9 mouse cellular contexts compared by ENCODE assay signal in genomic region chr2:58156495-58157392, GRCm38 (mm10). TPM values are rescaled to one million over a fixed set of nuclear protein-coding genes. Genes with fewer than 3 reads are reported as not detected.
DNase-seq lines count a peak whose midpoint lies in the region; ATAC-seq and TF ChIP-seq lines count a peak whose summit lies in the region.
"Had no signal": no experiment of that assay in that cellular context is flagged by ENCODE, and none has a peak within 500 bp of the region (broad histone marks: within the 10 kb centered on the region; RNA-seq: fewer than 3 reads in every experiment).

No protein-coding gene starts in this region.

- intact Hi-C loops in heart, postnatal 14 days (cut with DNase I) = no loop called here

- H3K9me3 ChIP-seq in forebrain, postnatal 0 days (ENCODE audit: low read length) = no peaks in the 10 kb centered on the region
- no peaks in the 10 kb centered on the region for H3K9me3 ChIP-seq in forebrain, embryonic 14.5 days (replicated peaks; ENCODE audit: control insufficient read depth, low read length)
- no peaks in the 10 kb centered on the region for H3K9me3 ChIP-seq in lung, postnatal 0 days (ENCODE audit: low read length)

- DNase-seq in forebrain, postnatal 0 days = no peak
- no peak for DNase-seq in forebrain, embryonic 14.5 days (ENCODE audit: low spot score)
- peak; percentile 57 for DNase-seq in lung, postnatal 0 days (ENCODE audit: low spot score)
- DNase-seq in spleen, postnatal 36 days (ENCODE audit: low spot score in 2 of 2) = peak; percentile 85 to 89
- DNase-seq in urinary bladder, adult 18-20 months (ENCODE audit: low spot score in 2 of 2) = no peak
- no peak for DNase-seq in embryo, embryonic 10.5 days (ENCODE audit: low spot score)
- DNase-seq in heart, postnatal 14 days = no peak

- peak; percentile 54; the same call in 1 of the 2 replicates for ATAC-seq in forebrain, postnatal 0 days
- ATAC-seq in forebrain, embryonic 14.5 days = no peak
- peak; percentile 59 for ATAC-seq in common myeloid progenitor, adult 5-6 weeks (replicated peaks; ENCODE audit: low read depth, poor library complexity, severe bottlenecking)
- ATAC-seq in lung, postnatal 0 days = no peak

- H3K9ac ChIP-seq in forebrain, postnatal 0 days = no peak overlapping the region
- H3K9ac ChIP-seq in forebrain, embryonic 14.5 days (ENCODE audit: low read length) = no peak overlapping the region
- H3K9ac ChIP-seq in lung, postnatal 0 days (replicated peaks; ENCODE audit: low read depth) = no peak overlapping the region

- no peak for TF ChIP-seq EP300 in lung, postnatal 0 days (IDR thresholded peaks at IDR 0.05)

- H3K4me3 ChIP-seq in forebrain, postnatal 0 days (ENCODE audit: low read depth, low read length) = no peak overlapping the region
- H3K4me3 ChIP-seq in forebrain, embryonic 14.5 days (ENCODE audit: low read depth, low read length) = no peak overlapping the region
- H3K4me3 ChIP-seq in lung, postnatal 0 days (ENCODE audit: low read depth, low read length) = no peak overlapping the region

- H3K27ac ChIP-seq in forebrain, postnatal 0 days (ENCODE audit: low read depth, low read length) = no peak overlapping the region
- H3K27ac ChIP-seq in forebrain, embryonic 14.5 days (ENCODE audit: low read depth, low read length) = no peak overlapping the region
- H3K27ac ChIP-seq in lung, postnatal 0 days (ENCODE audit: low read length) = no peak overlapping the region

- WGBS in forebrain, postnatal 0 days = 68% methylated on average over 5 of the region's 5 CpGs
- 72% methylated on average over 5 of the region's 5 CpGs for WGBS in forebrain, embryonic 14.5 days
- WGBS in lung, postnatal 0 days = 73% methylated on average over 5 of the region's 5 CpGs

- no peak overlapping the region for H3K4me2 ChIP-seq in forebrain, postnatal 0 days (ENCODE audit: low read depth)
- no peak overlapping the region for H3K4me2 ChIP-seq in forebrain, embryonic 14.5 days (ENCODE audit: low read length)
- no peak overlapping the region for H3K4me2 ChIP-seq in lung, postnatal 0 days (replicated peaks; ENCODE audit: low read depth, low read length)

- no peaks in the 10 kb centered on the region for H3K36me3 ChIP-seq in forebrain, postnatal 0 days (ENCODE audit: insufficient read depth)
- H3K36me3 ChIP-seq in forebrain, embryonic 14.5 days (ENCODE audit: control insufficient read depth, insufficient read depth, low read length) = no peaks in the 10 kb centered on the region
- no peaks in the 10 kb centered on the region for H3K36me3 ChIP-seq in lung, postnatal 0 days (ENCODE audit: insufficient read depth, low read length)

- H3K27me3 ChIP-seq in forebrain, postnatal 0 days (ENCODE audit: insufficient read depth, low read length) = no peaks in the 10 kb centered on the region
- no peaks in the 10 kb centered on the region for H3K27me3 ChIP-seq in forebrain, embryonic 14.5 days (replicated peaks; ENCODE audit: control insufficient read depth, insufficient read depth, low read length)
- no peaks in the 10 kb centered on the region for H3K27me3 ChIP-seq in lung, postnatal 0 days (replicated peaks; ENCODE audit: insufficient read depth, low read length)

- H3K4me1 ChIP-seq in forebrain, postnatal 0 days (ENCODE audit: insufficient read depth) = no peaks in the 10 kb centered on the region
- H3K4me1 ChIP-seq in forebrain, embryonic 14.5 days (ENCODE audit: control insufficient read depth, insufficient read depth, low read length) = no peaks in the 10 kb centered on the region
- no peaks in the 10 kb centered on the region for H3K4me1 ChIP-seq in lung, postnatal 0 days (ENCODE audit: insufficient read depth, low read depth, low read length)

- no peak for TF ChIP-seq CTCF in forebrain, postnatal 0 days (IDR thresholded peaks at IDR 0.05; ENCODE audit: low read depth)
- no peak for TF ChIP-seq CTCF in lung, postnatal 0 days (IDR thresholded peaks at IDR 0.05)

RNA-seq across cellular contexts. Expression of gene Cytip, which starts 38.6 kb away (rescaled TPM):
- total RNA-seq in forebrain, postnatal 0 days (2014; rRNA removed) = 0.08 and 0.33 TPM in 2 replicates
- 0.15 and 0.42 TPM in 2 replicates for polyA plus RNA-seq in forebrain, postnatal 0 days (2015; fragmentation: Nextera tagmentation; extraction: Ambion mirVana)
- 0.23 TPM in 1 of 2 replicates, not detected in the other for polyA plus RNA-seq in forebrain, embryonic 14.5 days (2014; fragmentation: Nextera tagmentation; extraction: Ambion mirVana)
- 23.5 and 45.5 TPM in 2 replicates for total RNA-seq in common myeloid progenitor, adult 5-6 weeks (2017)
- polyA plus RNA-seq in lung, postnatal 0 days (2015; fragmentation: Nextera tagmentation; extraction: Ambion mirVana) = 16.3 and 19.0 TPM in 2 replicates
- total RNA-seq in heart, postnatal 14 days (2021) = 1 to 10 TPM; 1.1 to 4.7 TPM
- total RNA-seq: left cerebral cortex, postnatal 36 days had no signal

Comparison
In these comparisons a context has a peak if more than half of its experiments do, and no peak if none do; other contexts are left out.
1. ATAC-seq: peak in forebrain, postnatal 0 days (single experiment) and common myeloid progenitor, adult 5-6 weeks (single experiment); none in forebrain, embryonic 14.5 days (single experiment) and lung, postnatal 0 days (single experiment).
2. DNase-seq: peak in lung, postnatal 0 days (single experiment) and spleen, postnatal 36 days (2 of 2); none in forebrain, postnatal 0 days (single experiment), forebrain, embryonic 14.5 days (single experiment), urinary bladder, adult 18-20 months (0 of 2), embryo, embryonic 10.5 days (single experiment) and heart, postnatal 14 days (0 of 2).